Mouse (Mus musculus): ENCODE data around the gene Gpr61.

Gpr61 gene

DNA sequence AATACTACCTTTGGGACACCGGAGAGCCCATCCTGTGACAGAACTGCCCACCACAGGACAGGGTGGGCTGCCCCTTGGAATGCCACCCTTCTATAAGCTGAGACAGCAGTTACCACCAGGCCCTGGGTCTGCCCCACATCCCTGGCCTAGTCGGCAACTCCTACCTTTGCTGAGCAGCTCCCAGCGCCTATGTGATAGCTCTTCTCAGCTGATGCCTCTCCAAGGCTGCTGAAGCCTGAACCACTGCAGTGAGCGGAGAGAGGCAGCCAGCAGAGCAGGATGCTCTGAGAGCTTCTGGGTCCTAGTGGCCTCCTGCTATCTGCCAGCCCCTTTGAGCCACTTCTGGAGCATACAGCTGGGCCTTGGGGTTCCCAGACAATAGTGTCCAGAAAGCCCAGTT, at the start of gene Gpr61:
Gene Gpr61 (minus strand): TSS at position 227 of the 400 bp plus-strand sequence.
- DNase-seq (ENCODE audit: low spot score): no peak

DNA sequence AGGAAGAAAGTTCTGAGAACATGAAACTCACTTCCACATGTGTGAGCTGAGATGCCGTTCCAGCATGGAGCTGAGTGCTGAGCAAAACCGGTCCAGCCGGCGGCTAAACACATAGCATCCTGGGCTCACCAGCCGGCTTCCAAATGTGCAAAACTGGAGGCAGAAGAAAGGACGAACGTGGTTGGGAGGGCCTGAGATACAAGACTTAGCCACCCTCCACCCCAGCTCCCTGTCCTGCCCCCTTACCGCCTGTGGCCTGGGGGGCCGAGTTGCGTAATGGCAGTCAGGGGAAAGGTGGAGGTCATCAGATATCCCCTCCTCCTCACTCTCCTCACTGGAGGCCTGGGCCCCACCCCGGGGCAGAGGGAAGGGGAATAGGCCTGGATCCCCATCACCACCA, 49.8 kb upstream of the Gpr61 start:
- DNase-seq (ENCODE audit: low spot score): no peak

DNA sequence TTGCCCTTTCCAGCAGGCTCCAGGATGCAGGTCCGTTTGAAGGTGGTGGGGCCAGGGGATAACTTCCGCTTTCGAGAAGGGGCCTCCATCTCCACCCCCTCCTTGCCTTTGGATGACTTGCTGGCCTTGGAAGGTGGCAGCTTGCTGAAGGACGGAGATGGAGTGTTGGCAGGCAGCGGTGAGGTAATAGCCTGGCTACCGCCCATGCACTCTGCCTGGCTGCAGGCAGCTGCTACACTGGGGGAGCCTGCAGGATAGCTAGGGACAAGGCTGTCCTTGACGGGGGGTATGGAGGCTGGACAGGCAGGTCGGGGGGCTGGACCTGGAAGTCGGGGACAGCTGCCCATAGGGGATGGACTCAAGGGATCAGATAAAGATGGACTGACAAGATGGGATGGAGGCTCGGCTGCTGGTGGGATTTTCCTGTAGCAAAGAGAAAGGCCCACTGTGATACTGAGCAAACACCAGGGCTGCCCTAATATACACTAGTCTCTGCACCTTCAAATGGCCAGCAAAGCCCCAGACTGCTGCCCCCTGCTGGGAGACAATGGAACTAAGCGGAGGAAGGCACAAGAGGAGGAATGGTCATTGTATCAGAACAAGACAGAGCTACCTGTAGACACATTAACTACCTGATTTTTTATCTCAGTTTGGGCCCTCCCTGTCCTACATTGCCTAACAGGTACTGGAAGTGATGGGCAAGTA, 49.1 kb upstream of the Gpr61 start:
- DNase-seq (ENCODE audit: low spot score): peak; percentile 71

DNA sequence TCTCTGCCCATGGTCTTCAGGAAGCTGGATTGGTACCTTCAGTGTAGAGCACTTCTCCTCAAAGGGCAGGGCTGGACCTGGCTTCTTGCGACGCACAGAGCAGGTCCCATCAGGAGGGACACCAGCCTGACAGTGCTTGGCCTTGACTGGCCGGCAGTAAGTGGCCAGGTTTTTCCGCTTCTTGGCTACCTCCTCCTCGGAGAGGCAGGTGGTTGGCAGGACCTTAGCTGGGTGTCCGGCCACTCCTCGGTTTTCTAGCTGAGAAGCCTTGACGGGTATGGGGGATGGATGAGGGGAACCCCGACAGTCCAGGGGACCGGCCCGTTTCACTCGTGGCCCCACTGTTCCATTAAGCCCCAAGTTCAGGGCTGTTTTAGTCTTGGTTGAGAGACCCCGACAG, 48.5 kb upstream of the Gpr61 start:
- no peak for DNase-seq (ENCODE audit: low spot score)

DNA sequence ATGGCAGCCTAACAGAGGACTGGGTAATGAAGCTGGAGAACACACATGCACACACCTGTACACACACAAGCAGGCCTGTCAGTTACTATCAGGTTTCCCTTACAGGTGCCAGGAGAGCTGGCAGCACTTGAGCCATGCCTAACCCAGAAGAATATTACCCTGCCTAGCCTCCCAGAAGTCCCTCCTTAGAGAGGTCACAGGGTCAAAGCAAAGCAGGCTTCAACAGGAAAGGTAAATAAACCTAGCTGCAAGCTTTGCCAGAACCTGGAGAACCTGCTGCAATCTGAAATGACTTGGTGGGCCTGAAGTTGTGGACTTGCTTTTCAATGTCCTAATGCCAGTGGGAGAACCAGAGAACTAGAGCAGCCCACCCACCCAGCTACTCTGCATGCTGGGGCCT, 47.8 kb upstream of the Gpr61 start:
- DNase-seq (ENCODE audit: low spot score): no peak

DNA sequence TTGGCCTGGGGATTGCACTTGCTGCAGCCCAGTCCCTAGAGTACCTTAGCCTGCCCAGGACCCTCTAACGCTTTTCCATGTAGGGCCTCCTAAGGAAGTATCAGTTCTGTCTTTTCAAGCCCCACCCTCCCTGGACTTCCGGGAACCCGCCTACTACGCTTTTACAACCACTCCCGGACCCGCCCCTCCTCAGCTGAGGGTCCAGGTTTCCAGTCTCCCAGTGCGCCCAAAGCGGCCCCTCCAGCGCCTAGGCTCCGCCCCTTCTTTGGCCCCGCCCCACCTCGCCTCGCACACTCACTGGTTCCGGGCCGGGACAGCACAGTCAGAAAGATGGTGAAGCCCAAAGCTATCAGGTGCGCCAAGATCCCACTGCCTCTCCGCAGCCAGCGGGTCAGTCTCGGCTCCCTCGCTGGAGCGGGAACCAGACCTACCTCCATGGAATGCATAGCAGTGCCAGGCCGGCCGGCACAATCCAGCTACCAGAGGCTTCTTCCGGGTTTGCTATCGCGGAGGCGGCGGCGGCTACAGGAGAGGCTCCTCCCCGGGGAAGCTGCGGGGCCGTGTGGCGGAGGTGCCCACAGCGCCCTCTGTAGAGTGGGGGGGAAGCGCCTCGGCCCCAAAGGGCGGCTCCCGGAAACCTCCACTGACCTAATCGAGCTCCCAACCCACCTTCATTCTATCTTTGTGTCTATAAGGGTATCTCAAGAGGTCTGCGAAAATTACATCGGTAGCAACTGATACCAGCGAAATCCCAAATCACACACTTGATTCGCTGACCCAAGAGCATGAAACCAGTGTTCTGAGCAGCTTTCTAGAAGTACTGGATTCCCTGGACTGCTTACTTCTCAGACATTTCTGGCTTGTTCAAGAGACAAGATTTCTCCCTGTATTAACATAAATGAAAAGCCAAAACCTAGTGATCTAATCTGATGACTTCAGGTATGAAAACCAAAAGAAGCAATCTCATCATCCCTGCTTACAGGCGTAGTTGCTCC, 45.9 kb upstream of the Gpr61 start, which contains the start of gene Cyb561d1:
Gene Cyb561d1 (minus strand): TSS at position 884 of the 995 bp plus-strand sequence.
- peak; percentile 93 for DNase-seq (ENCODE audit: low spot score)

DNA sequence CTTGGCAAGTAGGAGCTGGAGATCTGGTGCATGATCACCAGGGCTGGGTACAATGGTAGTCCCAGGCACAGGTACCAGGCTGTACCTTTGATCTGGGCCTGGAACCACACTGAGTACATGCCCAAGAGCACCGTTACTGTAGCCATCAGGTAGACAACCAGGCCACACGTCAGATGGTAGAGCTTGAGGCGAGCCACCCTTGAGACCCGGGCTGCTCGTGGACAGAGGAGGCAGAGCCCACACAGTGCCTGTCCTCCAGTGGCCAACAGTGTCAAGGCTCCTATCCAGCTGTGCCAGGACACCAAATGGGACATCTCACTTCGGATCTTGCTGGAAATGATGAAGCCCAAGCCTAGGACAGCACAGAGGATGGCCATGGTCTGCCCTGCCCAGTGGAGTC, 44.5 kb upstream of the Gpr61 start:
- DNase-seq (ENCODE audit: low spot score): no peak

DNA sequence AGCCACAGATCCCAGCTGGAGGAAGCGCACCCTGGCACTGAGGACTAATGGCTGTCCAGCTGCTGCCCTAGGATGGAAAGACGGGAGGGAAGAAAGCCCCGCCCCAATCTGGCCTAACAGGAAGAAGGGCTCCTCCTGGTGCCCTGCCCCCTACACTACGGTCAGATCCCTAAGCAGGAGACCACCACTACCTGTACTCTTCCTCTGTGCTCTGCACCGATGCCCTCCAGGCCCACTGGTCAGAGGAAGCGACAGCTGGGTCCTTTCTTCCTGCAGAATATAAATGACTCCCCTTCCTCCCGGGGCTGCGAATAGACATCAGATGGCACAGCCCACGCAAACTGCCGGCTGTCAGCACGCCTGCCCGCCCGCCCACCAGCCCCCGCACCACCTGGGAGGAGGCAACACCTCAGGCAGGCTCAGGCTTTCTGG, 42.4 kb upstream of the Gpr61 start:
- peak; percentile 79 for DNase-seq (ENCODE audit: low spot score)

DNA sequence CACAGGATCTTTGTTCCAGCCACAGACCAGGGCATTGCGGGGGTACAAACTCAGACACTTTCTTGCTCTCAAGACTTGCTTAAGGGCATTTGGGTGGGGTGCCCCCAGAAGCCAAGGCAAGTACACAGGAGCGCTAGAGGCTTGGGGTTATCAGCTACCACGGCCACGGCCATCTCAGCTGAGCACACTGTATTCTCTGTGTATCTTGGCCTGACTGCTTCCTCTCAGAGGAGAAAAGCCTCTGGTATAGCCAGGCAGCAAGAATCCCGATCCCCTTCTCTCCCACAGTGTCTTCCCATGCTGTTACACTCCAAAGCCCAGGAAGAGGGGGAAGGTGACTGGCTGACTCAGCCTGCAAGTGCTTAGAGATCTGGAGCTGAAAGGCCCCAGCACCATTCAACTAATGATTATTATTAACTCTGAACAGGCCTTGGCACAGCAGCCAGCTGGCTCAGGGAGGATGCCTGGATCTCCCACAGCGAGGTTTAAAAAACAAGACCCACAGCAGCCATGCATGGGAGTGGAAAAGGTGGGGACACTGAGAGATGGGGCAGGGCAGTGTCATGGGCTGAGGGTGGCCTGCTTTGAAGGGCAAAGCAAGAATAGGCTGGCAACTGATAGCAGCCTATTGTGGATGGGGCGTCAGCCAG, 41.4 kb upstream of the Gpr61 start:
- DNase-seq (ENCODE audit: low spot score): no peak

DNA sequence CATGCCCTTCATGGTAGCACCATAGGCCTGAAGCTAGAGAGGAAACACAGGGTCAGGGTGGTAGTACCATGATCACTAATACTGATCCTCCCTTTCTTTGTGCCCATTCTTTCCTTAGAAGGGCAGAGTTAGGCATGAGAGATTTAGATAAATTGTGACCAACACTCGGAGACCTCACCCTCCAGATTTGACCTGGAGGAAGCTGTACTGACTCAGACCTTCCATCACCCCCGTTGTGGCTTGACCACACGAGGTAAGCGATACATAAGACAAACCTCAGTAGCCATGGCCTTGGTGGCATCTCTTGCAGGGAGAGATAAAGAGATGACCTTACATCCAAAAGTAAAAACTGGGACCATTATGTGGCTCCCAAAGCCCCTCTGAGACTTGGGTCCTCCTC, 40.6 kb upstream of the Gpr61 start:
- DNase-seq (ENCODE audit: low spot score): no peak

DNA sequence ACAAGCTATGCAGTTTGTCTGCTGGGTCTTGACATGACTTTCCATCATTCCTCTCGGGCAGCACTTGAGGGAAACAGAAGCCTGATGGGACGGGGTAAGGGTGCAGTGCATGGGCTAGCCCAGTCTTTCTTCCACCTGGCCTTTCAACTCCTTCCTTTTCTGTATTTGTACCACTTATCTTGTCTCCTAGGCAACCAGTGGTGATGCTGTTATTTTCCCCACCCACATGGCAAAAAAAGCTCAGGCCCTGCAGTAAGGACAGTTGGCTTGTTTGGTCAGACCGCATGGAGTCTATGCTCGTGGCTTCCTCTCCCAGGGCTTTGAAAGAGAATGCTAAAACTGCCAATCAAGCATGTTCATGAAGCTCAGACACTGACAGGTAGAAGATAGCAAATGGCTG, 39.0 kb upstream of the Gpr61 start:
- no peak for DNase-seq (ENCODE audit: low spot score)

DNA sequence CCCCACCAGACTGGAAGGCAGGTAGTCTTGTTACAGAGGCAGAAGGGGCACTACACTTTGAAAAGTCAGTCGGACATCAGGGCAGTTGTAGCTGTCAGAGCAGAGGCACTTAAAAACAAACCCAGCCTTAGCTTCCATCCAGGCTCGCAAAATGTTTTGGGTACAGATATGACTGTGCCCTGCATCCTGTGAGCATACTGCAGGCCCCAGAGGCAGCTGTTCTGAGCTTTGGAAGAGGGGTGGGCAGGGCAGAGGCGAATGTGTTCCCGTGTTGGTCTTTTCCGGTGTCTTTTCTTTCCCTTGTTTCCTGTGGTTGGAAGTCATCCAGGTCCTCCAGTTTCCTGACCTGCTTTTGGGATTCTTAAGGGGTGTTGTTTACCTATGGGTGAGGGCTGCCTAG, 35.2 kb upstream of the Gpr61 start:
- no peak for DNase-seq (ENCODE audit: low spot score)

DNA sequence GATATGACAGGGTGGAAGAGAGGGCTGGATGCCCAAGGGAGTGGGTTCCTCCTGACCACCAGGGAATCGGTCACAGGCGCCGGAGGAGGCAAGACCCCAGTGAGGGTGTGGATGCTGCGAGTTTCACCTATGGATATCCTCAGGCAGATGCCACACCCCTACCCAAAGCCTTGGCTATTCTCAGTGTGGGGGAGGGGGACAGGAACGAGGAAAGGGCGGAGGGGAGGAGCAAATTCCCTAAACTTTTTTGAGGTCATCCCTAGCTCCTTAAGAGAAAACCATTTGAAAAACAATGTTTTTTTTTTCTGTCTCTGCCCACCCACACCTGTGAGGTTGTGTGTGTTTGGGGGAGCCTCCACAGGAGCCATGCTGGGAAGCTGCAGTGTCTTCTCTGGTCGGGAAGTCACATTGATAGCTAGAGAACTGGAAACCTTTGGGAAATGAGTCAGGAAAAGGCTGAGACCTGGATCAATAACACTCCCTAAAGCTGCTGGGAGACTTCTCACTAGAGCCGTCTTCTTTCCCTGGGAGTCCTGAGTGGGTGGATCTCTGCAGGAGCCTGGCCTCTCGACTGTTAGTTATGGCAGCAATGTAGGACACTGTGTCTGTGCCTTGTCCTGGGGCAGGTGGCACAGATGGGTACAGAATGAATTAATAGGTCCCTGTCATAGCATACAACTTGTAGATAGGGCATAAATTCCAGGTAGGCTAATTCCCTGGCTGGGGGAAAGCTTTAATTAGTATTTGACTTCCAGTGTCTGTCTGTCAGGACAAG, 34.2 kb upstream of the Gpr61 start:
- no peak for DNase-seq (ENCODE audit: low spot score)

DNA sequence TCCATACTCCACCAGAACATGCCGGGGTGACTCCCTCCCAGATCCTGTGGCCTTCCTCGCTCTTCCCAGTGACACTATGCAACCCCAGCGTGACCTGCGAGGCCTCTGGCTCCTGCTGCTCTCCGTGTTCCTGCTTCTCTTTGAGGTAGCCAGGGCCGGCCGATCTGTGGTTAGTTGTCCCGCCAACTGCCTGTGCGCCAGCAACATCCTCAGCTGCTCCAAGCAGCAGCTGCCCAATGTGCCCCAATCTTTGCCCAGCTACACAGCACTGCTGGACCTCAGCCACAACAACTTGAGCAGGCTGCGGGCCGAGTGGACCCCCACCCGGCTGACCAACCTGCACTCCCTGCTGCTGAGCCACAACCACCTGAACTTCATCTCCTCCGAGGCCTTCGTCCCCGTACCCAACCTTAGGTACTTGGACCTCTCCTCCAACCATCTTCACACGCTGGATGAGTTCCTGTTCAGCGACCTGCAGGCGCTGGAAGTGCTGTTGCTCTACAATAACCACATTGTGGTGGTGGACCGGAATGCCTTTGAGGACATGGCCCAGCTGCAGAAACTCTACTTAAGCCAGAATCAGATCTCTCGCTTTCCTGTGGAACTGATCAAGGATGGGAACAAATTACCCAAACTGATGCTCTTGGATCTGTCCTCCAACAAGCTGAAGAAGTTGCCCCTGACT, 32.6 kb upstream of the Gpr61 start:
- DNase-seq (ENCODE audit: low spot score): no peak

DNA sequence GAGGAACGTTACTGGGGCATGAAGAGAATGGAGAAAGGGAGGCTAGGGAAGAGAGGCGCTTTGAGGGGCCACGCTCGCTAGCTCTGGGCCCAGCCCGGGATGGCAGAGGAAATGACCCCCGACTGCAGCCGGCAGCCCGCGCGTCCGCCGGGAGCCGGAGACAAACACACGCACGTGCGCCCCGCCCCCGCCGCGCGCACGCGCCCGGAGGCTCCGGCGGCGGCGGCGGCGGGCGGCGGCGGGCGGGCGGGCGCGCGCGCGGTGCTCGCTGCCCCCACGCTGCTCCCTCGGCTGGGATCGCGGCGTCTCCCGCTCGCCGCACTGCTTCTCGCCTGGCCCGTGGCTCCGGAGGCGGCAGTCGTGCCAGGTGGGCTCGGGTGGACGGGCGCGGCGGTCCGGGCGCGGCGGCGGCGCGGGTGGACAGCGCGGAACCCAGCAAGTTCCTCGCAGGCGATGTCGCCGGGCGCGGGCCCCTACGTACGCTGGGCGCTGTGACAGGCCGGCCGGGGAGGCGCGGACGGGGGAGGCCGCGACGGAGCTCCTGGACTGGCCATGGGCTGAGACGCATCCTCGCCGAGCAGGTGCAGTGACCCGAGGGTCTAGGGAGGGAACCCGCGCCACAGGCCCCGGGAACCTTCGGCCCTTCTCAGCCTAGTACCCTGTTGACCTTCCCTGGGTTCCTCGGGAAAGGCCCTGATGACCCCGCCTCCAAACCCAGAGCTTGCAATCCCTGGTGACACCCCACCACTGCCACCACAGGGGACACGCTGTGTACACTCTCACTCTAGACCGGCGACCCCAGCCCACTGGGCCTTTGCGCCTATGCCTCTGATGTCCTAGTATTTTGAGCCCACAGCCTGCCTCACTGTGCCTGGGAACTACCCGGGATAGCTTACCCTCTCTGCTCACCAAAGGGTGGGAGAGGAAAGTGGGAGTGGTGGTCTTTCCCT, 31.7 kb upstream of the Gpr61 start, which contains the start of gene Amigo1:
Gene Amigo1 (plus strand): TSS at position 238 of the 950 bp plus-strand sequence.
- peak; percentile 67 for DNase-seq (ENCODE audit: low spot score)

DNA sequence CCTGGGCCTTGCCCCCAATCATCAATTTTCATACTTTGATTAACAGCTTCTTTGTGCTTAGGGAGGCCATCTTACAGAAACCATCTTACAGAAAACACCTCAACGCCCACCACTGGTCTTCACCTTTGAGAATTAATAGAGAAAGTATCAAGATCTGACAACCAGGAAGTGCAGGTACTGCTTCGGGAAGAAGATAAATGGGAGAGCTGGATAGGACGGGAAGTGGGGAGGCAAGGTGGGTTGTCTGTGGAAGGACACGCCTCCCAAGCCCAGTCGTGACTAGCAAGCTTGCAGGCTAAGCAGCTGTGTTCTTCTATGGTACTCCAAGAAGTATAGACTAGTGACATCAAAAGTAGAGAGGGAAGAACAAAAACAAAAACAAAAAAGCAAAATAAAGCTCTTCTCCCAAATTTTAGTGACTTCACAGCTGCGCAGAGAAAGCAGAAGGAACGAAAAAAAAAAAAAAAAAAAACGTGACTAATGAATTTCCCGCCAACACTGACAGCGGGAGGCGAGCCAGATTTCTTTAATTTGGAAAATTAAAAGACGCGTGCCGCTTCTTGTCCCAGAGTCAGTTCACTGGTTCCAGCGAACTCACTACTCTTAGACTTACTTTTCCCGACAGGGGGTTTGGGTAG, 30.9 kb upstream of the Gpr61 start:
- DNase-seq (ENCODE audit: low spot score): peak; percentile 33

DNA sequence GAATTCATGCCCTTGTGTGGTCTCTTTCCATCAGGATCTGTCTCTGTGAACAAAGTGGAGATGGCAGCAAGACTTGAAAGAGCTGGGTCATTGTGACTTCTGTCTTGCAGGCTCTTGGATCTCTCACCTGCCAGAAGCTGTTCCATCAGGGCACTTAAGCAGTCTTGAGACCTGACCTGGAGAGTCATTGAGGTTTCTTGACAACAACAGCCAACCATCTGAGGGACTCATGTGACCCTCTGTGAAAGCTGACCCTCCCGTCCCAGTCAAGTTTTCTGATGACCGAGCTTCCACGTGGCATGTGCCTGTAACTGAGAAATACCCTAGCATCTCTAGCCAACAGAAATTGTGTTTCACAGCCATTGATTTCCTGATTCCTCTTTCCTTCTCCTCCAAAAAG, 30.1 kb upstream of the Gpr61 start:
- no peak for DNase-seq (ENCODE audit: low spot score)

DNA sequence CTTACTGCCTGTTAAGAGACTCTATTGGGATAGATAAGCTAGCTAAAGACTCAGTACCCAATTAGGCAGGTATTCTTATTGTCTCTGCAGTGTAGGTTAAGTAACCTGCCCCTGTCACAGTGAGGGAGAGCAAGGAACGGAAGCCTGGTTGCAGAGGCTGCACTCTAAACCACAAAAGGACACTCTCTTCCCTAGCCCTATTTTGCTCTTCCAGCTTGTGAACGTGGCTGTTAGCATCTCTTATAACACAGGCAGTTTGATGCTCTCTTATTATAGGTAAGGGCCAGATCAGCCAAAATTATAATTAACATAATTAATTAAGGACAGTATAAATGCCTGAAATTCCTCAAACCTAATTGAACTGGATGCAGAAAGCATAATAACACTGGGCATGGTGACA, 25.8 kb upstream of the Gpr61 start:
- no peak for DNase-seq (ENCODE audit: low spot score)
